Mouse (Mus musculus): ENCODE data around the gene Trim62. TPM values are rescaled to one million over a fixed set of nuclear protein-coding genes. Genes with fewer than 3 reads are reported as not detected.

Trim62 gene
- polyA plus RNA-seq, 1 experiment from 2014 or later, result 11.0 TPM

DNA sequence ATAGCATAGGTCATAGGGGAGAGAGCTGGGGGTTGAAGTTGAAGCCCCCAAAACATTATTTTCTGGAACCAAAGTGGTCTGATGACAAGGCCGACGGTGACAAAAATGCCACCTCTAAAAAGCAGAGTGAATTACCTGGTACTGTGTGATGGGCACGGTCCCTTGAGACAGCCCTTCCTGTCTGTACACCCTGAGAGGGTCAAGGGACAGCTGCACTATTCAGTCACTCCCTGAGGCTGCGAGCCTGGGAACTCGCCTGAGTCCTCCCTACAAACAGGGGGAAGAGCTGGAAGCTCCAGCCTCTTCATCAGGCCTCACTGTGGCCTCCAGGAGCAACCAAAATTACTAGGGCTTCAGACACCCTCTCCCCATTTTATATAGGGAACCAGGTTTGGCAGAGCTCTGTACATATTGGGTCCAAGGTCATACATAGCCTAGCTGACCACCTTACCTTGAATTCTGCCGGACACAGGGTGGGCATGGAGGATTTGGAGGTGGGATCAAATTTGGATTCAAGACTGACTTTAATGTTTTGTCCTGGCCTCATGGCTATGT is 5.1 kb downstream of the Trim62 start:
- Histone ChIP-seq H3K27ac (ENCODE audit: low read depth, low read length) (no peak overlapping the region), H3K9me3 (ENCODE audit: control insufficient read depth, low read length) (no peaks in the 10 kb centered on the region), H3K4me2 (replicated peaks; ENCODE audit: low read depth, low read length) (no peak overlapping the region), H3K4me1 (ENCODE audit: control insufficient read depth, insufficient read depth, low read length) (peaks cover 20% of the 10 kb centered on the region), H3K4me3 (ENCODE audit: low read length) (no peak overlapping the region), H3K36me3 (ENCODE audit: control insufficient read depth, insufficient read depth, low read length) (peaks cover 3% of the 10 kb centered on the region; the same call in 1 of the 2 replicates), H3K9ac (ENCODE audit: low read depth, low read length) (no peak overlapping the region), H3K27me3 (ENCODE audit: control insufficient read depth, insufficient read depth, low read length) (no peaks in the 10 kb centered on the region)
- no peak for ATAC-seq (ENCODE audit: low FRiP score, low TSS enrichment)
- WGBS, result 79% methylated on average over 6 of the region's 6 CpGs

DNA sequence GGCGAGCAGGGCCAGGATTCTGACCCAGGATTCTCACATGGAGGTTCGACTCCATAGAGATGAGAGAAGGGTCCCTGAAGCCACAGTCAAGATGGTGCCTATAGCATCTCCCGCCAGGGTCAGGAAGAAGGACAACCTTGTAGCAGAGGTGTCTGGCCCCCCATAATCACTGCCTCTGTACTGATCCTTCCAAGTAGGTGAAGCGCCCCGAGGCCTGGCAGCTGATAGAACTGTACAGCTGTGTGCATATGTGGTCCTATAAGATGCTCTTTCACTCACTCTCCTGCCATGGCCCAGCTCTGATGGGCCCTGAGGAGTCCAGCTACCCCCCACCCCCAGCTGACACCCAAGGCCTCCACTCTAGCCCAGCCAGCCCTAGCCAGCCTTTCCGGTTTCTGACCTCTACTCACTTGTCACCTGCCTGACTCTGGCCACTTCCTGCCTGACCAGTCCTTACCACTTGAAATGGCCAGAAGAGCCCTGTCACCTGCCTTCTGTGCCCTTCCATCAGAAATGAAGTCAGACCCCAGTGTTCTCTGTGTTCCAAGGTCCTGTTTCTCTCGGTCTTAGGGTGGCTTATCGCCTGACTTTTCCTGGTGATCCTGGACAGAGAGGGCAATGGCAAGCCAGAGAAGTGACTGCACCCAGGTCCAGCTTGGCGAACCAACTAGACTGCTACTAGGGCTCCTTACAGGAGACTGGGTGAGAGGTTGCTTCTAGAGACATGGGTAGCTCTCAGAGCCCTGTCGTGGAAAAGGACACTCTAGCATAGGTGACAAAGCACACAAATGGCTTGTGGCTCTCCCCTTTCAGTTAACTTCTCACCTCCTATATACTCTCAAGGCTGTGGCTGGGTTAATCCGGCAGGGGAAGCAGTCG is 6.6 kb downstream of the Trim62 start:
- no peaks in the 10 kb centered on the region for H3K9me3 ChIP-seq (ENCODE audit: control insufficient read depth, low read length)
- H3K4me3 ChIP-seq (ENCODE audit: low read length), result no peak overlapping the region
- H3K4me2 ChIP-seq (replicated peaks; ENCODE audit: low read depth, low read length), result no peak overlapping the region
- peaks cover 12% of the 10 kb centered on the region for H3K4me1 ChIP-seq (ENCODE audit: control insufficient read depth, insufficient read depth, low read length)
- peaks cover 3% of the 10 kb centered on the region; the same call in 1 of the 2 replicates for H3K36me3 ChIP-seq (ENCODE audit: control insufficient read depth, insufficient read depth, low read length)
- no peak for ATAC-seq (ENCODE audit: low FRiP score, low TSS enrichment)
- WGBS, result 73% methylated on average over 12 of the region's 12 CpGs
- no peak overlapping the region for H3K27ac ChIP-seq (ENCODE audit: low read depth, low read length)
- H3K9ac ChIP-seq (ENCODE audit: low read depth, low read length), result no peak overlapping the region
- no peaks in the 10 kb centered on the region for H3K27me3 ChIP-seq (ENCODE audit: control insufficient read depth, insufficient read depth, low read length)

DNA sequence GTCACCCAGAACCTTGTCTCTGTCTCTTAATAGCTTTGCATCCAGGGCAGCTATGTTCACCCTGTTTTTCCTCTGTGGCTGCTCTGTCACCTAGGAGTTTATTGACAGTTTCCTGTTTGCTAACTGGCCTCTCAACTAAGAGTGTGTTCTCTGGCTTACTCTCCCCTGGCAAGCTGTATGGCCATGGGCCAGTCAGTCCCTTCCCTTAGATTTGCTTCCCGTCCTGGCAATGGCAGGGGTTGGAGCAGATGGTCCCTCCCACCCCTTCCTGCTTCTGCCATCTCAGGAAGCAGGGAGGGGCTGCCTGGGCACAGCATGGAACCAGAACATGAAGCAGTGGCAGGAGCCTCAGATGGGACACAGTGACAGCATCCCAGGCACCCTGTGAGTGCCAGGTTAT is 7.8 kb downstream of the Trim62 start:
- Histone ChIP-seq H3K9ac (ENCODE audit: low read depth, low read length) (no peak overlapping the region), H3K27me3 (ENCODE audit: control insufficient read depth, insufficient read depth, low read length) (no peaks in the 10 kb centered on the region), H3K27ac (ENCODE audit: low read depth, low read length) (no peak overlapping the region), H3K36me3 (ENCODE audit: control insufficient read depth, insufficient read depth, low read length) (peaks cover 3% of the 10 kb centered on the region; the same call in 1 of the 2 replicates), H3K4me2 (replicated peaks; ENCODE audit: low read depth, low read length) (no peak overlapping the region), H3K4me3 (ENCODE audit: low read length) (no peak overlapping the region), H3K4me1 (ENCODE audit: control insufficient read depth, insufficient read depth, low read length) (peaks cover 11% of the 10 kb centered on the region), H3K9me3 (ENCODE audit: control insufficient read depth, low read length) (no peaks in the 10 kb centered on the region)
- no peak for ATAC-seq (ENCODE audit: low FRiP score, low TSS enrichment)
- WGBS, result 18% methylated on average over 1 of the region's 1 CpGs

GRCm38 (mm10) chr4:128891746-128892145 is 8.4 kb downstream of the Trim62 start:
- peaks cover 3% of the 10 kb centered on the region; the same call in 1 of the 2 replicates for H3K36me3 ChIP-seq (ENCODE audit: control insufficient read depth, insufficient read depth, low read length)
- H3K27ac ChIP-seq (ENCODE audit: low read depth, low read length), result no peak overlapping the region
- no peak overlapping the region for H3K4me3 ChIP-seq (ENCODE audit: low read length)
- H3K4me1 ChIP-seq (ENCODE audit: control insufficient read depth, insufficient read depth, low read length), result peaks cover 8% of the 10 kb centered on the region
- ATAC-seq (ENCODE audit: low FRiP score, low TSS enrichment), result no peak
- H3K27me3 ChIP-seq (ENCODE audit: control insufficient read depth, insufficient read depth, low read length), result no peaks in the 10 kb centered on the region
- no peak overlapping the region for H3K4me2 ChIP-seq (replicated peaks; ENCODE audit: low read depth, low read length)
- no peaks in the 10 kb centered on the region for H3K9me3 ChIP-seq (ENCODE audit: control insufficient read depth, low read length)
- 85% methylated on average over 6 of the region's 6 CpGs for WGBS
- H3K9ac ChIP-seq (ENCODE audit: low read depth, low read length), result no peak overlapping the region

DNA sequence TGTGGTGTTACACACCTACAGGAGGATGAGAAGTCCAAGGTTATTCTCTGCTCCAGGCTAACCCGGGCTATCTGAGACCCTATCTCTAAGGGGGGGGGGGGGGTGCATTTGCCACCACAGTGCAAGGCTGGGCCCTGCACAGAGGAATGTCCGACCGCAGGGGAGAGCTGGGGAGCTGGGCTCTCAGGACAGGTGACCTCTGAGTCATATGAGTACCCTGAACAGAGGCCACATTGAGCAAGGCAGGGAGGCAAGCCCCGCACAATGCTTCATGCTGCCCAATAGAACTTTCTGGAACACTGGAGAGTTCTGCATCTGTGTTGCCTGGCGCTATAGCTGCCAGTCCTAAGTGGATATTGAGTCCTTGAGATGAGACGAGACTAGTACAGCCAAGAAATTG is 8.8 kb downstream of the Trim62 start:
- Histone ChIP-seq H3K4me2 (replicated peaks; ENCODE audit: low read depth, low read length) (no peak overlapping the region), H3K9ac (ENCODE audit: low read depth, low read length) (no peak overlapping the region), H3K27ac (ENCODE audit: low read depth, low read length) (no peak overlapping the region), H3K36me3 (ENCODE audit: control insufficient read depth, insufficient read depth, low read length) (peaks cover 3% of the 10 kb centered on the region; the same call in 1 of the 2 replicates), H3K9me3 (ENCODE audit: control insufficient read depth, low read length) (no peaks in the 10 kb centered on the region), H3K4me1 (ENCODE audit: control insufficient read depth, insufficient read depth, low read length) (peaks cover 5% of the 10 kb centered on the region; the same call in 1 of the 2 replicates), H3K4me3 (ENCODE audit: low read length) (no peak overlapping the region), H3K27me3 (ENCODE audit: control insufficient read depth, insufficient read depth, low read length) (no peaks in the 10 kb centered on the region)
- ATAC-seq (ENCODE audit: low FRiP score, low TSS enrichment), result no peak
- 79% methylated on average over 6 of the region's 6 CpGs for WGBS

DNA sequence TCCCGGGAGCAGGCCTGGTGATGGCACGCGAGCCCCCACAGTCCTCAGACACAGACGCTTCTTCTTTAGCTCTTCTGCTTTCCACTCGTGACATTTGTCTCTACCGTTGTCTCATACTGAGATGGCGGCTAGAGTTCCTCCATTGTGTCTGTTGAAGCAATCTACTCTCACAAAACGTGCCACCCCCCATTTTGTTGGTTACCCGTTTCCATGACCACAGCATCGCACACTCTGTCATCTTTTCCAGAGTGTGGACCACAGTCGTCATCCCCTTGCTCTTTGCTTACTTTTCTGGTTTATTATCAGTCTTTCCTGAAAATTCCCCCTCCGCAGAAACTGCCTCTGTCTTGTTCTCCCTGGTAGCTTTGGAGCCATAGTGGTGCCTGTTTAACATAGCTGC is 10.7 kb downstream of the Trim62 start:
- Histone ChIP-seq H3K9ac (ENCODE audit: low read depth, low read length) (no peak overlapping the region), H3K4me3 (ENCODE audit: low read length) (no peak overlapping the region), H3K4me1 (ENCODE audit: control insufficient read depth, insufficient read depth, low read length) (peaks cover 16% of the 10 kb centered on the region), H3K9me3 (ENCODE audit: control insufficient read depth, low read length) (no peaks in the 10 kb centered on the region), H3K4me2 (replicated peaks; ENCODE audit: low read depth, low read length) (no peak overlapping the region), H3K36me3 (ENCODE audit: control insufficient read depth, insufficient read depth, low read length) (no peaks in the 10 kb centered on the region; the same call in 1 of the 2 replicates), H3K27ac (ENCODE audit: low read depth, low read length) (no peak overlapping the region), H3K27me3 (ENCODE audit: control insufficient read depth, insufficient read depth, low read length) (no peaks in the 10 kb centered on the region)
- WGBS, result 90% methylated on average over 12 of the region's 12 CpGs
- no peak for ATAC-seq (ENCODE audit: low FRiP score, low TSS enrichment)

DNA sequence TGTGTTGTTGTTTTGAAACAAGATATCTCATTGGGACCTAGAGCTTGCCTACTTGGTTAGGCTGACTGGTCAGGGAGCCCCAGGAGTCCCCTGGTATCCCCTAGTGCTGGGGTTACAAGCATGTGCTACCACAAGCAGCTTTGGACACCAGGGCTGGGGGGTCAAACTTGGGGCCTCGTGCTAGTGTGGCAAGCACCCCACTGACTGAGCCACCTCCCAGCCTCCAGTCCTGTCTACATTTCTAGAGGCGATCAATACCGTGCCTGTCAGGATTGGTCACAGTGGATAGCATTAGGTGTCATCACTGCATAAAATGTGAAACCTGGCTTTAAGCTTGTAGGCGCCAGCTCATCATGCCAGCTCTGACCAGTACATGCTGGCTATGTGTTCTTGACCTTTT is 12.5 kb downstream of the Trim62 start:
- Histone ChIP-seq H3K9ac (ENCODE audit: low read depth, low read length) (no peak overlapping the region), H3K9me3 (ENCODE audit: control insufficient read depth, low read length) (no peaks in the 10 kb centered on the region), H3K27me3 (ENCODE audit: control insufficient read depth, insufficient read depth, low read length) (no peaks in the 10 kb centered on the region), H3K4me1 (ENCODE audit: control insufficient read depth, insufficient read depth, low read length) (peaks cover 31% of the 10 kb centered on the region), H3K27ac (ENCODE audit: low read depth, low read length) (no peak overlapping the region), H3K36me3 (ENCODE audit: control insufficient read depth, insufficient read depth, low read length) (no peaks in the 10 kb centered on the region; the same call in none of the 2 replicates), H3K4me3 (ENCODE audit: low read length) (no peak overlapping the region), H3K4me2 (replicated peaks; ENCODE audit: low read depth, low read length) (no peak overlapping the region)
- no peak for ATAC-seq (ENCODE audit: low FRiP score, low TSS enrichment)
- 93% methylated on average over 4 of the region's 4 CpGs for WGBS

GRCm38 (mm10) chr4:128896667-128897066 is 13.3 kb downstream of the Trim62 start:
- Histone ChIP-seq H3K4me3 (ENCODE audit: low read length) (no peak overlapping the region), H3K27me3 (ENCODE audit: control insufficient read depth, insufficient read depth, low read length) (no peaks in the 10 kb centered on the region), H3K4me2 (replicated peaks; ENCODE audit: low read depth, low read length) (no peak overlapping the region), H3K9ac (ENCODE audit: low read depth, low read length) (no peak overlapping the region), H3K36me3 (ENCODE audit: control insufficient read depth, insufficient read depth, low read length) (no peaks in the 10 kb centered on the region; the same call in none of the 2 replicates), H3K9me3 (ENCODE audit: control insufficient read depth, low read length) (no peaks in the 10 kb centered on the region), H3K4me1 (ENCODE audit: control insufficient read depth, insufficient read depth, low read length) (peaks cover 31% of the 10 kb centered on the region), H3K27ac (ENCODE audit: low read depth, low read length) (no peak overlapping the region)
- 86% methylated on average over 10 of the region's 10 CpGs for WGBS
- no peak for ATAC-seq (ENCODE audit: low FRiP score, low TSS enrichment)

DNA sequence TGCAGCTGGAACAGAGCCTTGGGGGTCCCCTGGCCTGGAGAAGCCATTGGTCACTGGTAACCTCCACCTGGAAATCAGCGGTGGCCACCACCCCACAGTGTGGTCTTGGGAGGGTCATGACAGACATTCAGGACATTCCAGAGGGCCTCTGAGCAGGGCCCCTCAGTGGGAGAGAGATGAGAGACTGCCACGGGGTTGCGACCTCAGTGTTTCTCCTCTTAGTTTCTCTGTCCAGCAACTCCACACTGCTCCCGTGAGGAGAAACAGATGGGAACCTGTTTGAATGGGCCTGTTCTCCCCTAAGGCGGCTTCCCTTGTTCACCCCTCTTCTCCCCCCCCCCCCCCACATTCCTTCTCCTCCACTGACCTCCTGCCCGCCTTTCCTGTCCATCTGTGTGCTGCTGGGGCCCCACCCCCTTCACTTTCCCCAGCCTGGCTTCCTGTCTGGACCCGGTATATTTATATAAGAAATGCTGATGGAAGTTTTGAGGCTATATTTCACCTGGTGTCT is 14.6 kb downstream of the Trim62 start:
- peak; percentile 76 for ATAC-seq (ENCODE audit: low FRiP score, low TSS enrichment)
- H3K27ac ChIP-seq (ENCODE audit: low read depth, low read length), result peak overlapping the region; percentile 96
- 1% methylated on average over 7 of the region's 7 CpGs for WGBS

More for the DNA sequence above, 14.6 kb downstream of the Trim62 start:
- Histone ChIP-seq H3K36me3 (ENCODE audit: control insufficient read depth, insufficient read depth, low read length) (peaks cover 4% of the 10 kb centered on the region), H3K4me3 (ENCODE audit: low read length) (no peak overlapping the region), H3K4me1 (ENCODE audit: control insufficient read depth, insufficient read depth, low read length) (peaks cover 31% of the 10 kb centered on the region), H3K9me3 (ENCODE audit: control insufficient read depth, low read length) (no peaks in the 10 kb centered on the region), H3K9ac (ENCODE audit: low read depth, low read length) (peak overlapping the region; percentile 18; the same call in 1 of the 2 replicates), H3K27me3 (ENCODE audit: control insufficient read depth, insufficient read depth, low read length) (no peaks in the 10 kb centered on the region), H3K4me2 (replicated peaks; ENCODE audit: low read depth, low read length) (no peak overlapping the region)

Measured in kidney, embryonic 14.5 days (tissue).